Mouse (Mus musculus): ENCODE measurements around the gene Cdh26. TPM values are rescaled to one million over a fixed set of nuclear protein-coding genes. Genes with fewer than 3 reads are reported as not detected.

The Cdh26 gene
- polyA plus RNA-seq, 1 experiment from 2014 or later = 0.28 TPM

- H3K9ac ChIP-seq (ENCODE audit: low read length) = no peak overlapping the region
- H3K27ac ChIP-seq (ENCODE audit: low read length) = no peak overlapping the region
- ATAC-seq (ENCODE audit: low read depth) = no peak
- 0 out of 2 replicates have a peak, but pooled peaks cover 3% of the 10 kb centered on the region for H3K9me3 ChIP-seq (ENCODE audit: control insufficient read depth, low read length)
- peaks cover 28% of the 10 kb centered on the region for H3K4me1 ChIP-seq (replicated peaks; ENCODE audit: control insufficient read depth, insufficient read depth, low read length)
- H3K27me3 ChIP-seq (ENCODE audit: control insufficient read depth, insufficient read depth, low read depth, low read length) = peaks cover 9% of the 10 kb centered on the region
- peak overlapping the region; percentile 87 for H3K4me2 ChIP-seq (ENCODE audit: low read depth, low read length)
- H3K4me3 ChIP-seq (ENCODE audit: low read length) = peak overlapping the region; percentile 72
- WGBS = 25% methylated on average over 3 of the region's 3 CpGs
- peaks cover 4% of the 10 kb centered on the region; the same call in 1 of the 2 replicates for H3K36me3 ChIP-seq (ENCODE audit: control insufficient read depth, insufficient read depth, low read length)
Measured at GRCm38 (mm10) chr2:178415150-178415448, 15.2 kb upstream of the Cdh26 start.

- Histone ChIP-seq H3K9me3 (ENCODE audit: control insufficient read depth, low read length) (0 out of 2 replicates have a peak, but pooled peaks cover 3% of the 10 kb centered on the region), H3K4me3 (ENCODE audit: low read length) (no peak overlapping the region), H3K4me2 (ENCODE audit: low read depth, low read length) (peak overlapping the region; percentile 22), H3K27me3 (ENCODE audit: control insufficient read depth, insufficient read depth, low read depth, low read length) (peaks cover 9% of the 10 kb centered on the region), H3K27ac (ENCODE audit: low read length) (no peak overlapping the region), H3K4me1 (replicated peaks; ENCODE audit: control insufficient read depth, insufficient read depth, low read length) (peaks cover 28% of the 10 kb centered on the region), H3K9ac (ENCODE audit: low read length) (no peak overlapping the region), H3K36me3 (ENCODE audit: control insufficient read depth, insufficient read depth, low read length) (peaks cover 4% of the 10 kb centered on the region; the same call in 1 of the 2 replicates)
- no peak for ATAC-seq (ENCODE audit: low read depth)
- 32% methylated on average over 13 of the region's 13 CpGs for WGBS
Measured at GRCm38 (mm10) chr2:178416427-178416826, 13.9 kb upstream of the Cdh26 start.

GRCm38 (mm10) chr2:178416970-178417369 lies 13.4 kb upstream of the Cdh26 start:
- Histone ChIP-seq H3K27ac (ENCODE audit: low read length) (no peak overlapping the region), H3K36me3 (ENCODE audit: control insufficient read depth, insufficient read depth, low read length) (peaks cover 4% of the 10 kb centered on the region; the same call in 1 of the 2 replicates), H3K4me3 (ENCODE audit: low read length) (no peak overlapping the region), H3K4me1 (replicated peaks; ENCODE audit: control insufficient read depth, insufficient read depth, low read length) (peaks cover 26% of the 10 kb centered on the region), H3K27me3 (ENCODE audit: control insufficient read depth, insufficient read depth, low read depth, low read length) (peaks cover 7% of the 10 kb centered on the region), H3K9me3 (ENCODE audit: control insufficient read depth, low read length) (0 out of 2 replicates have a peak, but pooled peaks cover 3% of the 10 kb centered on the region), H3K9ac (ENCODE audit: low read length) (no peak overlapping the region), H3K4me2 (ENCODE audit: low read depth, low read length) (no peak overlapping the region)
- 72% methylated on average over 4 of the region's 4 CpGs for WGBS
- no peak for ATAC-seq (ENCODE audit: low read depth)

GRCm38 (mm10) chr2:178420576-178420975 lies 9.8 kb upstream of the Cdh26 start:
- H3K4me1 ChIP-seq (replicated peaks; ENCODE audit: control insufficient read depth, insufficient read depth, low read length) = peaks cover 5% of the 10 kb centered on the region
- ATAC-seq (ENCODE audit: low read depth) = no peak
- 0 out of 2 replicates have a peak, but pooled peaks cover 3% of the 10 kb centered on the region for H3K9me3 ChIP-seq (ENCODE audit: control insufficient read depth, low read length)
- peaks cover 4% of the 10 kb centered on the region; the same call in 1 of the 2 replicates for H3K36me3 ChIP-seq (ENCODE audit: control insufficient read depth, insufficient read depth, low read length)
- H3K4me2 ChIP-seq (ENCODE audit: low read depth, low read length) = no peak overlapping the region
- H3K27me3 ChIP-seq (ENCODE audit: control insufficient read depth, insufficient read depth, low read depth, low read length) = no peaks in the 10 kb centered on the region
- no peak overlapping the region for H3K9ac ChIP-seq (ENCODE audit: low read length)
- no peak overlapping the region for H3K4me3 ChIP-seq (ENCODE audit: low read length)
- no peak overlapping the region for H3K27ac ChIP-seq (ENCODE audit: low read length)
- 75% methylated on average over 9 of the region's 9 CpGs for WGBS

GRCm38 (mm10) chr2:178421603-178422002 lies 8.7 kb upstream of the Cdh26 start:
- Histone ChIP-seq H3K9ac (ENCODE audit: low read length) (no peak overlapping the region), H3K4me1 (replicated peaks; ENCODE audit: control insufficient read depth, insufficient read depth, low read length) (peaks cover 3% of the 10 kb centered on the region; the same call in 1 of the 2 replicates), H3K4me3 (ENCODE audit: low read length) (no peak overlapping the region), H3K36me3 (ENCODE audit: control insufficient read depth, insufficient read depth, low read length) (peaks cover 4% of the 10 kb centered on the region; the same call in 1 of the 2 replicates), H3K4me2 (ENCODE audit: low read depth, low read length) (no peak overlapping the region), H3K27me3 (ENCODE audit: control insufficient read depth, insufficient read depth, low read depth, low read length) (no peaks in the 10 kb centered on the region), H3K9me3 (ENCODE audit: control insufficient read depth, low read length) (0 out of 2 replicates have a peak, but pooled peaks cover 3% of the 10 kb centered on the region), H3K27ac (ENCODE audit: low read length) (peak overlapping the region; percentile 23; the same call in 1 of the 2 replicates)
- 36% methylated on average over 6 of the region's 6 CpGs for WGBS
- ATAC-seq (ENCODE audit: low read depth) = peak; percentile 64; the same call in 1 of the 2 replicates

GRCm38 (mm10) chr2:178422186-178422585 lies 8.1 kb upstream of the Cdh26 start:
- Histone ChIP-seq H3K27me3 (ENCODE audit: control insufficient read depth, insufficient read depth, low read depth, low read length) (no peaks in the 10 kb centered on the region), H3K9ac (ENCODE audit: low read length) (no peak overlapping the region), H3K36me3 (ENCODE audit: control insufficient read depth, insufficient read depth, low read length) (peaks cover 4% of the 10 kb centered on the region; the same call in 1 of the 2 replicates), H3K9me3 (ENCODE audit: control insufficient read depth, low read length) (0 out of 2 replicates have a peak, but pooled peaks cover 3% of the 10 kb centered on the region), H3K27ac (ENCODE audit: low read length) (no peak overlapping the region), H3K4me1 (replicated peaks; ENCODE audit: control insufficient read depth, insufficient read depth, low read length) (peaks cover 3% of the 10 kb centered on the region; the same call in 1 of the 2 replicates), H3K4me3 (ENCODE audit: low read length) (no peak overlapping the region), H3K4me2 (ENCODE audit: low read depth, low read length) (no peak overlapping the region)
- peak; percentile 28; the same call in 1 of the 2 replicates for ATAC-seq (ENCODE audit: low read depth)
- WGBS = 26% methylated on average over 3 of the region's 3 CpGs

GRCm38 (mm10) chr2:178423223-178423622 lies 7.1 kb upstream of the Cdh26 start:
- no peak overlapping the region for H3K4me2 ChIP-seq (ENCODE audit: low read depth, low read length)
- no peak overlapping the region for H3K27ac ChIP-seq (ENCODE audit: low read length)
- no peaks in the 10 kb centered on the region for H3K27me3 ChIP-seq (ENCODE audit: control insufficient read depth, insufficient read depth, low read depth, low read length)
- H3K4me1 ChIP-seq (replicated peaks; ENCODE audit: control insufficient read depth, insufficient read depth, low read length) = peaks cover 3% of the 10 kb centered on the region; the same call in 1 of the 2 replicates
- ATAC-seq (ENCODE audit: low read depth) = no peak
- H3K9ac ChIP-seq (ENCODE audit: low read length) = no peak overlapping the region
- WGBS = 48% methylated on average over 5 of the region's 5 CpGs
- H3K9me3 ChIP-seq (ENCODE audit: control insufficient read depth, low read length) = no peaks in the 10 kb centered on the region
- H3K36me3 ChIP-seq (ENCODE audit: control insufficient read depth, insufficient read depth, low read length) = peaks cover 2% of the 10 kb centered on the region; the same call in 1 of the 2 replicates
- H3K4me3 ChIP-seq (ENCODE audit: low read length) = no peak overlapping the region

- H3K27ac ChIP-seq (ENCODE audit: low read length) = no peak overlapping the region
- no peaks in the 10 kb centered on the region; the same call in 1 of the 2 replicates for H3K27me3 ChIP-seq (ENCODE audit: control insufficient read depth, insufficient read depth, low read depth, low read length)
- WGBS = 21% methylated on average over 4 of the region's 4 CpGs
- H3K36me3 ChIP-seq (ENCODE audit: control insufficient read depth, insufficient read depth, low read length) = no peaks in the 10 kb centered on the region
- ATAC-seq (ENCODE audit: low read depth) = no peak
- peaks cover 3% of the 10 kb centered on the region; the same call in 1 of the 2 replicates for H3K4me1 ChIP-seq (replicated peaks; ENCODE audit: control insufficient read depth, insufficient read depth, low read length)
- no peak overlapping the region for H3K9ac ChIP-seq (ENCODE audit: low read length)
- no peak overlapping the region for H3K4me3 ChIP-seq (ENCODE audit: low read length)
- no peak overlapping the region for H3K4me2 ChIP-seq (ENCODE audit: low read depth, low read length)
- H3K9me3 ChIP-seq (ENCODE audit: control insufficient read depth, low read length) = no peaks in the 10 kb centered on the region
Measured at GRCm38 (mm10) chr2:178426229-178426628, 4.1 kb upstream of the Cdh26 start.

- Histone ChIP-seq H3K4me3 (ENCODE audit: low read length) (no peak overlapping the region), H3K4me1 (replicated peaks; ENCODE audit: control insufficient read depth, insufficient read depth, low read length) (peaks cover 1% of the 10 kb centered on the region; the same call in 1 of the 2 replicates), H3K4me2 (ENCODE audit: low read depth, low read length) (no peak overlapping the region), H3K36me3 (ENCODE audit: control insufficient read depth, insufficient read depth, low read length) (no peaks in the 10 kb centered on the region), H3K9ac (ENCODE audit: low read length) (no peak overlapping the region), H3K9me3 (ENCODE audit: control insufficient read depth, low read length) (no peaks in the 10 kb centered on the region), H3K27me3 (ENCODE audit: control insufficient read depth, insufficient read depth, low read depth, low read length) (no peaks in the 10 kb centered on the region; the same call in 1 of the 2 replicates), H3K27ac (ENCODE audit: low read length) (no peak overlapping the region)
- 80% methylated on average over 5 of the region's 5 CpGs for WGBS
- ATAC-seq (ENCODE audit: low read depth) = no peak
Measured at GRCm38 (mm10) chr2:178427181-178427580, 3.1 kb upstream of the Cdh26 start.
